Mouse (Mus musculus): Measurements from ENCODE around the gene Mrrf. TPM values are rescaled to one million over a fixed set of nuclear protein-coding genes. Genes with fewer than 3 reads are reported as not detected.

The Mrrf gene
- polyA plus RNA-seq, 1 experiment from 2014 or later, result 23.2 TPM

DNA sequence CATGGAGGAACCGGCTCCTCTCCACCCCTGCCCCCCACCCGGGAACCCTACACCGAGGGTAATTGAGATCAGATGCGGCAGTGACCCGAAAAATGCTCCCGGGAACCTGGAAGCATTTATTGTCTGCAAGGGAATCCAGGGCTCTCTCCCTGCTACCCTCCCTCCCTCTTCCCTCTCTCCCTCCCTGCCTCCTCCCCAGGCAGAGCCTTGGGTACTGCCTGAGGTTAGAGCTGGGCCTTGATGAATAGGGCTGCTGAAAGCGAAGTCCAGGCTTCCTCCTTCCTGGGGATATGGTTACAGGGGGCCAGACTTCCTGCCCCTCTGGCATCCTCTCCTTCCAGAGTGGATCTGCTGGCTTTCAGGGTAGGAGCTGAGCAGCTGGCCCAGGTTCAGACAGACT is 75.6 kb downstream of the Mrrf start:
- H3K27me3 ChIP-seq, result peaks cover 57% of the 10 kb centered on the region
- WGBS, result 12% methylated on average over 7 of the region's 7 CpGs
- H3K4me2 ChIP-seq, result no peak overlapping the region
- H3K9ac ChIP-seq, result no peak overlapping the region
- no peaks in the 10 kb centered on the region for H3K36me3 ChIP-seq (replicated peaks)
- no peak overlapping the region for H3K4me3 ChIP-seq (replicated peaks)
- H3K27ac ChIP-seq, result no peak overlapping the region
- peaks cover 19% of the 10 kb centered on the region for H3K4me1 ChIP-seq
- ATAC-seq (ENCODE audit: low FRiP score), result no peak
- no peaks in the 10 kb centered on the region for H3K9me3 ChIP-seq

GRCm38 (mm10) chr2:36213108-36213507 is 76.9 kb downstream of the Mrrf start:
- 54% methylated on average over 7 of the region's 7 CpGs for WGBS
- H3K4me2 ChIP-seq, result no peak overlapping the region
- H3K27me3 ChIP-seq, result peaks cover 53% of the 10 kb centered on the region

DNA sequence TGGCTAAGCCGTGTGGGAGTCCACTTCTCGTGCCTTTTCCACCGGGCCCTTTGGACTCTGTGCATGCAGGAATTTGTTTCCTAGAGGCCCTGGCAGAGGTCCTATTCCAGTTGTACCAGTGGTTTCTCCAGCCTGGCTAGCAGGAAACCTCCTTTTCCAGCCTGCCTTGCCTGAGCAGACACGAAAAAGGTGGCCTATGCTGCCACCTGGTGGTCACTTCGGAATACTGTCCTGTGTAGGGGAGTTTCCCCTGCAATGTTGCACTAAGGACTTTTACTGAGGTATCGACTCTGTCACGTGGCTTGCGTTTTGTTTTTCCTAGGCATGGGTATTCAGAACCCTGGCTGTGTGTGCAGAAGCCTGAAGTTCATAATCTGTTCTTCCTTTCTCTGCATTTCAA is 77.8 kb downstream of the Mrrf start:
- Histone ChIP-seq H3K27ac (no peak overlapping the region), H3K36me3 (replicated peaks) (no peaks in the 10 kb centered on the region), H3K9ac (no peak overlapping the region), H3K4me3 (replicated peaks) (no peak overlapping the region), H3K4me2 (no peak overlapping the region), H3K9me3 (no peaks in the 10 kb centered on the region), H3K27me3 (peaks cover 45% of the 10 kb centered on the region), H3K4me1 (peaks cover 19% of the 10 kb centered on the region)
- ATAC-seq (ENCODE audit: low FRiP score), result peak; percentile 87
- 11% methylated on average over 8 of the region's 8 CpGs for WGBS

More at GRCm38 (mm10) chr2:36213108-36213507, 76.9 kb downstream of the Mrrf start:
- Histone ChIP-seq H3K4me1 (peaks cover 19% of the 10 kb centered on the region), H3K9me3 (no peaks in the 10 kb centered on the region), H3K36me3 (replicated peaks) (no peaks in the 10 kb centered on the region), H3K27ac (no peak overlapping the region), H3K4me3 (replicated peaks) (no peak overlapping the region), H3K9ac (no peak overlapping the region)
- no peak for ATAC-seq (ENCODE audit: low FRiP score)

GRCm38 (mm10) chr2:36214425-36214824 is 78.2 kb downstream of the Mrrf start:
- no peak overlapping the region for H3K4me3 ChIP-seq (replicated peaks)
- H3K27ac ChIP-seq, result no peak overlapping the region
- H3K9me3 ChIP-seq, result no peaks in the 10 kb centered on the region
- WGBS, result 62% methylated on average over 5 of the region's 5 CpGs
- no peak overlapping the region for H3K4me2 ChIP-seq
- H3K9ac ChIP-seq, result no peak overlapping the region
- no peak for ATAC-seq (ENCODE audit: low FRiP score)
- H3K36me3 ChIP-seq (replicated peaks), result no peaks in the 10 kb centered on the region
- peaks cover 19% of the 10 kb centered on the region for H3K4me1 ChIP-seq
- peaks cover 41% of the 10 kb centered on the region for H3K27me3 ChIP-seq

- no peak for ATAC-seq (ENCODE audit: low FRiP score)
- Histone ChIP-seq H3K27me3 (peaks cover 32% of the 10 kb centered on the region), H3K36me3 (replicated peaks) (no peaks in the 10 kb centered on the region), H3K4me1 (peaks cover 19% of the 10 kb centered on the region), H3K9ac (no peak overlapping the region), H3K4me2 (no peak overlapping the region), H3K9me3 (no peaks in the 10 kb centered on the region), H3K4me3 (replicated peaks) (no peak overlapping the region), H3K27ac (no peak overlapping the region)
- WGBS, result 89% methylated on average over 5 of the region's 5 CpGs
Measured at GRCm38 (mm10) chr2:36215203-36215739, 79.1 kb downstream of the Mrrf start.

DNA sequence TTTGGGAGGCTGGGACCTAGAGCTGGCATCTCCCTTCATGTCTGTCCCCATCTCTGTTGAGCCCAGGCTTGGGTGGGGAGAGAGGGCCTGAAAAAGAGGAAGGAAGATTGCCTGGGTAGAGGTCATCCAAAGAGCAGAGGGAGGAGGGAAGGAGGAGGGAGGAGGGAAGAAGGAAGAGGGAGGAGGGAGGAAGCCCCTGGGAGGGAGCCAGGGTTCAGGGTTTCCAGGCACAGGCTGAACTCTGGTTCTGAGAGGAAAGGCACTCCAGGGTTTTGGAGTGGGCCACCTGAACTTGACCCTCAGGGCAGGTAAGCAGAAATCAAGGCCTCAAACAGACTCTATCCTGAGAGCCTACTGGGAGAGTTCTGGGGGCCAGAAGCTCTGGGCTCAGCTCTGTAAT is 80.4 kb downstream of the Mrrf start:
- Histone ChIP-seq H3K4me1 (peaks cover 12% of the 10 kb centered on the region), H3K27me3 (peaks cover 19% of the 10 kb centered on the region), H3K4me2 (no peak overlapping the region), H3K9me3 (no peaks in the 10 kb centered on the region), H3K36me3 (replicated peaks) (no peaks in the 10 kb centered on the region), H3K9ac (no peak overlapping the region), H3K27ac (no peak overlapping the region), H3K4me3 (replicated peaks) (no peak overlapping the region)
- no peak for ATAC-seq (ENCODE audit: low FRiP score)

DNA sequence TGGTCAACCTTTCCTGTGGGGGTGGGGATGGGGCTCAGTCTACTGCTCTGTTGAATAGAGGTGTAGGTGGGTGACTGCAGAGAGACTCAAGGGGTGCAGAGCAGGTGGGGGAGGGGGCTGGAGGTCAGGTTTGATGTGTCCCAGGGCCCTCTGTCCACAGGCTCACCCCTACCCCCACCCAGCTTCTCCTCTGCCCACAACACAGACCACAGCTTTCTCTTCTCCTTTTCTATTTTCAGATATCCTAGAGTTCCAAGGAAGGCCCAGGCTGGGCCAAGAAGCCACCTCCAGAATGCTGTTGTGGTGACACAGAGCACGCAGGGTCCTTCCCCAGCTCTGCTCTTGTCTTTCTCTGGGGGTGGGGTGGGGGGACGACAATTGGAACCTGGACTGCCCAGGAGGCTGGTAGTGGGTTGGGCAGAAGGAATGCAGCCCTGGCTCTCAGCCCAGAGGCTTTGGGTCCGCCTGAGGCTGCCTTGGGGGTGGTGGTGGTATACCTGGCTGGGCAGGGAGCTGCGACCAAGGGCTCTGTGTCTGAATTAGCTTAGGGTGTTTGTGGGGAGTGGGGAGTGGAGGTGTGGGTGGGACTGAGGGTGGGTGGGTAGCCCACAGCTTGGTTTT is 80.9 kb downstream of the Mrrf start:
- Histone ChIP-seq H3K9me3 (no peaks in the 10 kb centered on the region), H3K9ac (no peak overlapping the region), H3K27ac (no peak overlapping the region), H3K36me3 (replicated peaks) (no peaks in the 10 kb centered on the region), H3K4me1 (peaks cover 7% of the 10 kb centered on the region; the same call in 1 of the 2 replicates), H3K4me2 (no peak overlapping the region), H3K4me3 (replicated peaks) (no peak overlapping the region), H3K27me3 (peaks cover 14% of the 10 kb centered on the region)
- 62% methylated on average over 4 of the region's 4 CpGs for WGBS
- ATAC-seq (ENCODE audit: low FRiP score), result no peak

- peaks cover 8% of the 10 kb centered on the region for H3K27me3 ChIP-seq
- H3K27ac ChIP-seq, result no peak overlapping the region
- H3K4me2 ChIP-seq, result no peak overlapping the region
- H3K9ac ChIP-seq, result no peak overlapping the region
- H3K4me1 ChIP-seq, result peaks cover 7% of the 10 kb centered on the region; the same call in 1 of the 2 replicates
- no peaks in the 10 kb centered on the region for H3K36me3 ChIP-seq (replicated peaks)
- no peaks in the 10 kb centered on the region for H3K9me3 ChIP-seq
- no peak overlapping the region for H3K4me3 ChIP-seq (replicated peaks)
- no peak for ATAC-seq (ENCODE audit: low FRiP score)
- 59% methylated on average over 5 of the region's 5 CpGs for WGBS
Measured at GRCm38 (mm10) chr2:36217692-36218233, 81.6 kb downstream of the Mrrf start.

DNA sequence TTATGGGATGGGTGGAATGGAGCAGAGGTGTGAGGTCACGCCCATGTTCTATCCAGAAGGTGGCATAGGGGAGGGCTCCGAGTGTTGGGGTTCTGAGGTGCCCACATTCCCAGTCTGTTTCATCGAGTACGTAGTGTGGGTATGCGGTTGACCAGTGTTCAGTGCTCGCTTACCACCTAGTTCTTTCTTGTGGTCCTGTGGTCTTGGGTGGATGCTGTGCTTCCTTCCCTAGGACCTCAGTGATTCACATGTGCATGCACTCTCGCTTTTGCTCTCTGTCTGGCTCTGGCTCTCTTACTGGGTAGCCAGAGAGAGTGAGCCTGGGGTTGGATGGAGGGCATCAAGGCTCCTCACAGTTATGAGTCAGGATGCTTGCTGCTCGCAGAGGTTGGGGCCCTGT is 83.9 kb downstream of the Mrrf start:
- WGBS, result 87% methylated on average over 8 of the region's 8 CpGs
- no peak for ATAC-seq (ENCODE audit: low FRiP score)
- H3K27me3 ChIP-seq, result no peaks in the 10 kb centered on the region

GRCm38 (mm10) chr2:36220891-36221290 is 84.7 kb downstream of the Mrrf start:
- Histone ChIP-seq H3K4me3 (replicated peaks) (no peak overlapping the region), H3K27me3 (no peaks in the 10 kb centered on the region), H3K36me3 (replicated peaks) (no peaks in the 10 kb centered on the region), H3K9ac (no peak overlapping the region), H3K4me2 (no peak overlapping the region), H3K27ac (no peak overlapping the region), H3K9me3 (no peaks in the 10 kb centered on the region), H3K4me1 (no peaks in the 10 kb centered on the region)
- WGBS, result 80% methylated on average over 4 of the region's 4 CpGs
- ATAC-seq (ENCODE audit: low FRiP score), result no peak

More for the DNA sequence above, 83.9 kb downstream of the Mrrf start:
- Histone ChIP-seq H3K36me3 (replicated peaks) (no peaks in the 10 kb centered on the region), H3K9ac (no peak overlapping the region), H3K4me1 (no peaks in the 10 kb centered on the region), H3K4me3 (replicated peaks) (no peak overlapping the region), H3K9me3 (no peaks in the 10 kb centered on the region), H3K4me2 (no peak overlapping the region), H3K27ac (no peak overlapping the region)

DNA sequence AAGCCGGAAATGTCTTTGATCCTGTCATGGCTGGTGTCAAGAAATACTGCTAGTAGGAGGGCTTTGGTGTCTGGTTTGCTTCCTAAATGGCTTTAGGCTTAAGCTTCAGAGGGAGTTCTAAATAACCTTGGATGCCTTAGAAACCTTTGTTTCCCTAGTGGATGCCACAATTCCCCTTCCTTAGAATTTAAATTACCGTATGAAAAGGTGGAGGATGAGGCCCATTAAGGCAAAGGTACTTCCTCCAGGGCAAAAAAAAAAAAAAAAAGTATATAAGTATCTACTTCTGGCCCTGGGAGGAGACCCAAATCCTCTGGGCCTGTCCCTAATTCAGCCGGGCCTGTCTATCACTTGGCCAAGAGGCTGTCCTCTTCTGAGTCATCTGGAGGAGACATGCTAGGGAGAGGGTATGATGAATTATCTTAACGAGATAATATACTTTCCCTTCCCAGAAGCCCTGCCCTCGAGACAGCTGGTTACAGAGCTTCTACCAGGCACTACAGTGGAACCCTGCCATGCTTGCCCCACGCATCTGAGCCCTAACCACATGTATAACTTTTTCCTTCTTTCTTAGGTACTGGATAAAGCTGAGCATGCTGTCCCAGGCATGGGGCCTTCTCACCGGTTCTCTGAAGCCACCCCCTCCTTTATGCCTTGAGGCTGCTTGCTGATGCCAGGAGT is 86.1 kb downstream of the Mrrf start:
- Histone ChIP-seq H3K4me1 (no peaks in the 10 kb centered on the region), H3K4me3 (replicated peaks) (no peak overlapping the region), H3K9ac (no peak overlapping the region), H3K27me3 (no peaks in the 10 kb centered on the region), H3K27ac (no peak overlapping the region), H3K36me3 (replicated peaks) (no peaks in the 10 kb centered on the region), H3K9me3 (no peaks in the 10 kb centered on the region), H3K4me2 (no peak overlapping the region)
- WGBS, result 69% methylated on average over 7 of the region's 7 CpGs
- ATAC-seq (ENCODE audit: low FRiP score), result no peak

- no peak for ATAC-seq (ENCODE audit: low FRiP score)
- H3K9me3 ChIP-seq, result no peaks in the 10 kb centered on the region
- 0 out of 2 replicates have a peak, but pooled peaks cover 9% of the 10 kb centered on the region for H3K27me3 ChIP-seq
Measured at GRCm38 (mm10) chr2:36223436-36223835, 87.2 kb downstream of the Mrrf start.

More at GRCm38 (mm10) chr2:36223436-36223835, 87.2 kb downstream of the Mrrf start:
- Histone ChIP-seq H3K4me2 (no peak overlapping the region), H3K27ac (no peak overlapping the region), H3K36me3 (replicated peaks) (no peaks in the 10 kb centered on the region), H3K9ac (no peak overlapping the region), H3K4me1 (no peaks in the 10 kb centered on the region), H3K4me3 (replicated peaks) (no peak overlapping the region)
